Mouse (Mus musculus): ENCODE results near the gene Hcfc2. TPM values are rescaled to one million over a fixed set of nuclear protein-coding genes. Genes with fewer than 3 reads are reported as not detected.

The Hcfc2 gene
- total RNA-seq, 2 experiments from 2014 or later: 4.2 to 9.9 TPM

GRCm38 (mm10) chr10:82763840-82764631, 68.1 kb downstream of the Hcfc2 start, which contains the start of gene Nfyb:
Nfyb (minus strand) TSS chr10:82764144.
- peak; percentile 94 for ATAC-seq (replicated peaks; ENCODE audit: low FRiP score, poor library complexity, severe bottlenecking)

- ATAC-seq (replicated peaks; ENCODE audit: low FRiP score, poor library complexity, severe bottlenecking): no peak
Observed at GRCm38 (mm10) chr10:82768901-82769300, 72.9 kb downstream of the Hcfc2 start.

GRCm38 (mm10) chr10:82770713-82771112, 74.8 kb downstream of the Hcfc2 start:
- no peak for ATAC-seq (replicated peaks; ENCODE audit: low FRiP score, poor library complexity, severe bottlenecking)

GRCm38 (mm10) chr10:82771595-82772170, 75.7 kb downstream of the Hcfc2 start:
- ATAC-seq (replicated peaks; ENCODE audit: low FRiP score, poor library complexity, severe bottlenecking): no peak

GRCm38 (mm10) chr10:82774841-82775240, 78.9 kb downstream of the Hcfc2 start:
- ATAC-seq (replicated peaks; ENCODE audit: low FRiP score, poor library complexity, severe bottlenecking): no peak

GRCm38 (mm10) chr10:82777075-82777474, 81.1 kb downstream of the Hcfc2 start:
- ATAC-seq (replicated peaks; ENCODE audit: low FRiP score, poor library complexity, severe bottlenecking): 0 out of 2 replicates have a peak, but pooled peaks have one; percentile 54

DNA sequence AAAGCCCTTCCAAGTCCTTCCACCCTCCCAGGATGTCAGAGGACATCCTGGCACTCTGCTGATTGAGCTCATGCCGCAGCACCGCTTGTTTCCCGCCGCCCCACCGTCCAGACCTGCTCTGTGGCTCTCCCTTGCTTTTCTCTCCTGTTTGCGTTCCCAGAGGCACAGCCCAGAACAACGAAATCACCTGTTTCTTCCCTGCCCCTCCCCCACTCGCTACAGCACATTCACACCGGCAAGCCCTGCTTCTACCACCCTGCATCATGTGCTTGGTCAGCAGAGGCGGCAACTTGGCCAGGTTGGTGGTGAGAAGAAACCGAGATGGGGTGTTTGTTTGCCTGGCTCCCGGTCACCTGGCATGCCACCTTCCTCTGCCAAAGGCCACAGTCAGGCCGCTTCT, 81.9 kb downstream of the Hcfc2 start:
- no peak for ATAC-seq (replicated peaks; ENCODE audit: low FRiP score, poor library complexity, severe bottlenecking)

- ATAC-seq (replicated peaks; ENCODE audit: low FRiP score, poor library complexity, severe bottlenecking): no peak
Observed at GRCm38 (mm10) chr10:82778791-82779549, 83.0 kb downstream of the Hcfc2 start.

DNA sequence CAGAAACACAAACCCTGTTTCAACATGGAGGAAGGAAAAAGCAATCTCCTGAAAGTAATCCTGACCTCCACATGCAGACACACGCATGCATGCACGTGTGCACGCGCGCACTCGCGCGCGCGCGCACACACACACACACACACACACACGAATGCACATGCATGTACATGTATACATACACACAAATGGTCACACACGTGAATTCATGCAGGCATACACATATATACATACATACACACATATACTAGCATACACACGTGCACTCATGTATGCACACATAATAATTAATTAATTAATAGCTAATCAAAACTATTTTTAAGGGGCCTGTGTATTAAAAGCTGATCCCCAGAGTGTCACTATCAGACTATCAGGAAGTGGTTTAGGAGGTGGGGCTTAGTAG, 83.9 kb downstream of the Hcfc2 start:
- no peak for ATAC-seq (replicated peaks; ENCODE audit: low FRiP score, poor library complexity, severe bottlenecking)

GRCm38 (mm10) chr10:82780322-82780721, 84.4 kb downstream of the Hcfc2 start:
- no peak for ATAC-seq (replicated peaks; ENCODE audit: low FRiP score, poor library complexity, severe bottlenecking)

GRCm38 (mm10) chr10:82780816-82781215, 84.9 kb downstream of the Hcfc2 start:
- ATAC-seq (replicated peaks; ENCODE audit: low FRiP score, poor library complexity, severe bottlenecking): no peak

GRCm38 (mm10) chr10:82782472-82782871, 86.5 kb downstream of the Hcfc2 start:
- no peak for ATAC-seq (replicated peaks; ENCODE audit: low FRiP score, poor library complexity, severe bottlenecking)

- no peak for ATAC-seq (replicated peaks; ENCODE audit: low FRiP score, poor library complexity, severe bottlenecking)
Observed at GRCm38 (mm10) chr10:82789181-82789580, 93.2 kb downstream of the Hcfc2 start.

- ATAC-seq (replicated peaks; ENCODE audit: low FRiP score, poor library complexity, severe bottlenecking): no peak
Observed at GRCm38 (mm10) chr10:82790504-82790903, 94.5 kb downstream of the Hcfc2 start.

DNA sequence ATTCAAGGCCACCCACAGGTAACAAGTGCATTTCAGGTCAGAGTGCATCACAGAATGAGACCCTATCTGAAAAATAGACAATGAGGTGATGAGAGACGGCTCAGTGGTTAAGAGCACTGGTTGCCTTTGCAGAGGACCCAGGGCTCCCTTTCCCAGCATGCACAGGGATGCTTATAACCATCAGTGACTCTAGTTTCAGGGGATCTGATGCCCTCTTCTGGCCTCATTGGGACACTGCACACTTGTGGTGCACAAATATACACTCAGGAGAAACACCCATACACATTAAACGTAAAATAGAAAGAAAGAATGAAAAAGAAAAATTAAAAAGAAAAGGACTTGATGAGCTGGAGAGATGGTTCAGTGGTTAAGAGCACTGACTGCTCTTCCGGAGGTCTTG, 95.8 kb downstream of the Hcfc2 start:
- no peak for ATAC-seq (replicated peaks; ENCODE audit: low FRiP score, poor library complexity, severe bottlenecking)

Other genes with a start within 250 kb of the Hcfc2 start
- gene Gm1553, start 203.5 kb upstream of the Hcfc2 start, total RNA-seq (2015; ENCODE audit: low replicate concordance): not detected in 2 replicates
- gene Gm1553, start 203.5 kb upstream of the Hcfc2 start, total RNA-seq (2017; ENCODE audit: low replicate concordance): not detected in 2 replicates
- gene 1190007I07Rik, start 72.9 kb upstream of the Hcfc2 start, total RNA-seq (2015; ENCODE audit: low replicate concordance): 1.7 and 2.5 TPM in 2 replicates
- gene 1190007I07Rik, start 72.9 kb upstream of the Hcfc2 start, total RNA-seq (2017; ENCODE audit: low replicate concordance): 7.1 and 12.7 TPM in 2 replicates
- 11.7 and 14.2 TPM in 2 replicates for gene Tdg, start 66.3 kb upstream of the Hcfc2 start, total RNA-seq (2015; ENCODE audit: low replicate concordance)
- 20.4 and 23.6 TPM in 2 replicates for gene Tdg, start 66.3 kb upstream of the Hcfc2 start, total RNA-seq (2017; ENCODE audit: low replicate concordance)
- not detected in 2 replicates for gene Glt8d2, start 5.5 kb upstream of the Hcfc2 start, total RNA-seq (2015; ENCODE audit: low replicate concordance)
- 0.98 TPM in 1 of 2 replicates, not detected in the other for gene Glt8d2, start 5.5 kb upstream of the Hcfc2 start, total RNA-seq (2017; ENCODE audit: low replicate concordance)
- 21.1 and 53.0 TPM in 2 replicates for gene Nfyb, start 68.0 kb downstream of the Hcfc2 start, total RNA-seq (2015; ENCODE audit: low replicate concordance)
- gene Nfyb, start 68.0 kb downstream of the Hcfc2 start, total RNA-seq (2017; ENCODE audit: low replicate concordance): 48.8 and 52.9 TPM in 2 replicates
- 12.1 and 20.9 TPM in 2 replicates for gene Txnrd1, start 137.8 kb downstream of the Hcfc2 start, total RNA-seq (2015; ENCODE audit: low replicate concordance)
- gene Txnrd1, start 137.8 kb downstream of the Hcfc2 start, total RNA-seq (2017; ENCODE audit: low replicate concordance): 18.0 and 25.3 TPM in 2 replicates
- gene Eid3, start 170.5 kb downstream of the Hcfc2 start, total RNA-seq (2015; ENCODE audit: low replicate concordance): 1.3 TPM in 1 of 2 replicates, not detected in the other
- 1.4 and 5.2 TPM in 2 replicates for gene Eid3, start 170.5 kb downstream of the Hcfc2 start, total RNA-seq (2017; ENCODE audit: low replicate concordance)